Mouse (Mus musculus) thymus, adult 2 months (tissue): ENCODE measurements around the gene Mybpc3. TPM values are rescaled to one million over a fixed set of nuclear protein-coding genes. Genes with fewer than 3 reads are reported as not detected.

Experiments
- DNase-seq: peaks from one replicate; pipeline ENCODE4 v3.0.0; 2021
- H3K27ac ChIP-seq: fragments of 200-500 bp; 2 replicates; pipeline ENCODE4 v1.5.1; 2012; ENCODE audit warnings: low read length, control low read depth; ENCODE audit not compliant: control insufficient read depth, insufficient read depth
- H3K27me3 ChIP-seq: fragments of 200-500 bp; 2 replicates; pipeline ENCODE4 v1.6.1; 2012; ENCODE audit warnings: mild to moderate bottlenecking, low read length, moderate library complexity, mixed read lengths; ENCODE audit not compliant: control insufficient read depth, insufficient read depth
- H3K36me3 ChIP-seq: fragments of 200-500 bp; 2 replicates; pipeline ENCODE4 v1.6.1; 2012; ENCODE audit warnings: mild to moderate bottlenecking, low read length, moderate library complexity; ENCODE audit not compliant: control insufficient read depth, insufficient read depth
- H3K4me1 ChIP-seq: fragments of 200-500 bp; replicated peaks from 2 replicates; pipeline ENCODE4 v1.6.1; 2012; ENCODE audit warnings: low read length; ENCODE audit not compliant: control insufficient read depth, insufficient read depth
- H3K4me3 ChIP-seq: fragments of 200-500 bp; 2 replicates; pipeline ENCODE4 v1.5.1; 2012; ENCODE audit warnings: mild to moderate bottlenecking, low read length, control low read depth, moderate library complexity; ENCODE audit not compliant: control insufficient read depth, insufficient read depth
- CTCF ChIP-seq: fragments of 200-500 bp; IDR thresholded peaks from 2 replicates; pipeline ENCODE4 v1.5.1; 2012; ENCODE audit warnings: mild to moderate bottlenecking, control low read depth, low read length, moderate library complexity, borderline replicate concordance; ENCODE audit not compliant: control insufficient read depth, poor library complexity, insufficient read depth; ENCODE audit errors: extremely low read depth
- POLR2A ChIP-seq: fragments of 200-500 bp; IDR thresholded peaks from 2 replicates; pipeline ENCODE4 v1.6.1; 2012; ENCODE audit warnings: mild to moderate bottlenecking, low read length, control low read depth, moderate library complexity; ENCODE audit not compliant: control insufficient read depth, poor library complexity, insufficient read depth; ENCODE audit errors: extremely low read depth
- WGBS: fragments of 180-500 bp; shearing (Covaris S2); methylation state at CpG from one replicate; pipeline ENCODE4 v1.1.7; 2018; 5-methylcytosine and 5-hydroxymethylcytosine counted together
- polyA plus RNA-seq: library from polyadenylated mRNA; depleted of rRNA; stranded (reverse); fragments of >200 nt; gene quantifications from 2 replicates; pipeline ENCODE4 v1.2.3, GENCODE M21; 2012

The Mybpc3 gene
- polyA plus RNA-seq, 1 experiment: 57.9 TPM

GRCm38 (mm10) chr2:91130126-91130525, 12.2 kb downstream of the Mybpc3 start:
- Histone ChIP-seq H3K4me1 (no peaks in the 10 kb centered on the region), H3K4me3 (no peak overlapping the region), H3K27ac (no peak overlapping the region), H3K27me3 (no peaks in the 10 kb centered on the region), H3K36me3 (no peaks in the 10 kb centered on the region)
- WGBS: 97% methylated on average over 6 of the region's 6 CpGs
- no peak for DNase-seq
- TF ChIP-seq POLR2A: no peak
- TF ChIP-seq CTCF: no peak

- WGBS: 91% methylated on average over 15 of the region's 15 CpGs
- no peak for TF ChIP-seq CTCF
- H3K4me3 ChIP-seq: no peak overlapping the region
- no peak overlapping the region for H3K27ac ChIP-seq
- DNase-seq: no peak
- no peaks in the 10 kb centered on the region for H3K27me3 ChIP-seq
- no peaks in the 10 kb centered on the region for H3K4me1 ChIP-seq
- H3K36me3 ChIP-seq: no peaks in the 10 kb centered on the region
Measured at GRCm38 (mm10) chr2:91131251-91131650, 13.3 kb downstream of the Mybpc3 start.

GRCm38 (mm10) chr2:91132035-91132434, 14.1 kb downstream of the Mybpc3 start:
- H3K4me1 ChIP-seq: no peaks in the 10 kb centered on the region
- no peaks in the 10 kb centered on the region; the same call in 1 of the 2 replicates for H3K36me3 ChIP-seq
- no peak for DNase-seq
- no peaks in the 10 kb centered on the region for H3K27me3 ChIP-seq
- TF ChIP-seq CTCF (no peak), POLR2A (no peak)
- H3K27ac ChIP-seq: no peak overlapping the region
- 44% methylated on average over 3 of the region's 3 CpGs for WGBS
- H3K4me3 ChIP-seq: no peak overlapping the region

GRCm38 (mm10) chr2:91136513-91137412, 18.8 kb downstream of the Mybpc3 start:
- H3K27ac ChIP-seq: no peak overlapping the region
- 55% methylated on average over 11 of the region's 11 CpGs for WGBS
- peaks cover 41% of the 10 kb centered on the region for H3K36me3 ChIP-seq

DNA sequence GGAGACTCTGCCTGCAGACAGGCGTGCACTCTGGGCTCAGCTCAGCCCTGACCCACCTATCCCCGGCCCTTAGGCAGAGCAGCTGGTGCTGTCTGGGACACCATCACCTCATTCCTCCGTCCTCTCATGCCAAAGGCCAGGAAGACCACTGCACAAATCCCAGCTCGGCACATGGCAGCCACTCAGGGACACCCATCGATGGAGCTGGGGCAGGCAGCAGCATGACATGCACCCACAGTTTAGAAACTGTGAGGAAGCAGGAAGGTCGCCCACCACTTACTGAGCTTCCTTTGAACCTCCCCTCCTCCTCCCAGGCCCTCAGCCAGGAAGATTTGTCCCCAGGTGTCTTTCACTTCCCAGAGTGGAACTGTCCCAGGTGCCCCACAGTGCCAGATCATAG, 19.5 kb downstream of the Mybpc3 start:
- Histone ChIP-seq H3K36me3 (peaks cover 44% of the 10 kb centered on the region), H3K27me3 (no peaks in the 10 kb centered on the region), H3K4me3 (no peak overlapping the region), H3K27ac (no peak overlapping the region), H3K4me1 (no peaks in the 10 kb centered on the region)
- no peak for TF ChIP-seq CTCF
- no peak for TF ChIP-seq POLR2A
- 77% methylated on average over 6 of the region's 6 CpGs for WGBS
- DNase-seq: no peak

More at GRCm38 (mm10) chr2:91136513-91137412, 18.8 kb downstream of the Mybpc3 start:
- no peaks in the 10 kb centered on the region for H3K4me1 ChIP-seq
- no peaks in the 10 kb centered on the region for H3K27me3 ChIP-seq
- TF ChIP-seq POLR2A: no peak
- no peak for TF ChIP-seq CTCF
- no peak for DNase-seq
- no peak overlapping the region for H3K4me3 ChIP-seq

GRCm38 (mm10) chr2:91139311-91139710, 21.4 kb downstream of the Mybpc3 start:
- no peak for DNase-seq
- TF ChIP-seq CTCF: no peak
- TF ChIP-seq POLR2A: no peak
- H3K27me3 ChIP-seq: no peaks in the 10 kb centered on the region
- H3K27ac ChIP-seq: no peak overlapping the region
- H3K36me3 ChIP-seq: peaks cover 62% of the 10 kb centered on the region
- no peaks in the 10 kb centered on the region for H3K4me1 ChIP-seq
- 89% methylated on average over 5 of the region's 5 CpGs for WGBS
- H3K4me3 ChIP-seq: no peak overlapping the region

GRCm38 (mm10) chr2:91139764-91140163, 21.8 kb downstream of the Mybpc3 start:
- Histone ChIP-seq H3K27me3 (no peaks in the 10 kb centered on the region), H3K36me3 (peaks cover 66% of the 10 kb centered on the region), H3K27ac (no peak overlapping the region), H3K4me3 (no peak overlapping the region), H3K4me1 (no peaks in the 10 kb centered on the region)
- 96% methylated on average over 8 of the region's 8 CpGs for WGBS
- DNase-seq: no peak
- no peak for TF ChIP-seq CTCF
- no peak for TF ChIP-seq POLR2A
